Comparison of ENCODE assay signal across 14 mouse cellular contexts in the genomic region with DNA sequence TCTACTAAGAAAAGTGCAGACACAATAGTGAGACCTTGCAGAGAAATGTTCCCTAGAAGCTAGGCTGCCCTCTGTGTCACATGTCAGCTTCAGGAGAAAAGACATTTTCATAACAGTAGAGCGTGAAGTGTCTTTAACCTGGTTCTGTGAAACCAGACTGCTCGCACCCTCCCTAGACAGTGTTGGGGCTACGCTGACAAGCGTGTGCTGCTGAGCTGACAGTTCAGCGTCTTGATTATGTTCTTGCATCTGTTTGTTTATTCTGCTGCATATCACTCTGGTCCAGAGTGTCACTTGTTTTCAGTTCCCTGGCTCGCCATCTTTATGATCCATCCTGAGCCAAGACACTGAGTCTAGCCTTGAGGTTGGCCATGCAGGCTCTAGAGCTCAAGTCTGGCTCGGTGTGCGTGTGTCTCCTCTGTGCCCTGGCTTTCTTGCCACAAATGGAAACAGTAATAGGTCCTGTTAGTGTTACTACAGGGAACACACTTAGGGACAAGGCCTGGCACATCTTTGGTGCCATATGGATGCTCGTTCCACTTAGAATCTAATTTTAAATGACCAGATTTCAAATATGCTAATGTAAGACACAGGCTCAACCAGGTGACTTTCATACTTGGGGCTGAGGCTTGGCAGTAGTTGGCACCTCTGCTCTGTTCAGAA. TPM values are rescaled to one million over a fixed set of nuclear protein-coding genes. Genes with fewer than 3 reads are reported as not detected.
A peak's percentile ranks its signal among the peaks of the same experiment; 100 is the strongest.
DNase-seq lines count a peak whose midpoint lies in the region; ATAC-seq lines count a peak whose summit lies in the region.
"Had no signal": no experiment of that assay in that cellular context is flagged by ENCODE, and none has a peak within 500 bp of the region (broad histone marks: within the 10 kb centered on the region; RNA-seq: fewer than 3 reads in every experiment).

No protein-coding gene starts in this region.

- ATAC-seq in heart, embryonic 11.5 days (replicated peaks; ENCODE audit: insufficient number of reproducible peaks, low FRiP score, low TSS enrichment) = no peak
- ATAC-seq in lung, embryonic 16.5 days (ENCODE audit: low read depth) = peak; percentile 64; the same call in 1 of the 2 replicates

- H3K9ac ChIP-seq in heart, embryonic 11.5 days (ENCODE audit: low read depth, low read length) = no peak overlapping the region
- H3K9ac ChIP-seq in lung, embryonic 16.5 days (ENCODE audit: low read length) = no peak overlapping the region
- H3K9ac ChIP-seq: embryonic facial prominence, embryonic 15.5 days; heart, embryonic 13.5 days; neural tube, embryonic 13.5 days had no signal

- H3K4me2 ChIP-seq in heart, embryonic 11.5 days = no peak overlapping the region
- H3K4me2 ChIP-seq in lung, embryonic 16.5 days (ENCODE audit: low read depth, low read length) = no peak overlapping the region
- H3K4me2 ChIP-seq: embryonic facial prominence, embryonic 15.5 days; heart, embryonic 13.5 days; neural tube, embryonic 13.5 days had no signal

- peak; percentile 66 for DNase-seq in heart, adult 11 months
- no peak for DNase-seq in lung, postnatal 36 days
- DNase-seq in cerebellum, adult 18-20 months = peak; percentile 73 to 76
- peak; percentile 65 to 70 for DNase-seq in cerebellum, postnatal 25 days
- no peak for DNase-seq in spleen, postnatal 10 days (ENCODE audit: low spot score in 2 of 2)
- no peak for DNase-seq in kidney, postnatal 14 days
- DNase-seq: heart, postnatal 4 days; thymus, postnatal 25 days had no signal

- no peaks in the 10 kb centered on the region for H3K4me1 ChIP-seq in heart, embryonic 11.5 days (ENCODE audit: control insufficient read depth, insufficient read depth, low read length)
- H3K4me1 ChIP-seq in lung, embryonic 16.5 days (replicated peaks; ENCODE audit: control insufficient read depth, insufficient read depth, low read length) = no peaks in the 10 kb centered on the region
- H3K4me1 ChIP-seq: embryonic facial prominence, embryonic 15.5 days; heart, embryonic 13.5 days; neural tube, embryonic 13.5 days had no signal

- H3K27me3 ChIP-seq in heart, embryonic 11.5 days (ENCODE audit: control insufficient read depth, insufficient read depth, low read length) = no peaks in the 10 kb centered on the region
- H3K27me3 ChIP-seq in lung, embryonic 16.5 days (ENCODE audit: control insufficient read depth, insufficient read depth, low read depth, low read length) = no peaks in the 10 kb centered on the region
- H3K27me3 ChIP-seq: embryonic facial prominence, embryonic 15.5 days; heart, embryonic 13.5 days; neural tube, embryonic 13.5 days had no signal

- 75% methylated on average over 9 of the region's 9 CpGs for WGBS in heart, embryonic 11.5 days (ENCODE audit: insufficient replicate concordance)
- 63% methylated on average over 9 of the region's 9 CpGs for WGBS in lung, embryonic 16.5 days

- no peaks in the 10 kb centered on the region for H3K36me3 ChIP-seq in heart, embryonic 11.5 days (ENCODE audit: control insufficient read depth, insufficient read depth, low read length)
- H3K36me3 ChIP-seq in lung, embryonic 16.5 days (ENCODE audit: control insufficient read depth, insufficient read depth, low read length) = no peaks in the 10 kb centered on the region
- H3K36me3 ChIP-seq: embryonic facial prominence, embryonic 15.5 days; heart, embryonic 13.5 days; neural tube, embryonic 13.5 days had no signal

- no peak overlapping the region for H3K27ac ChIP-seq in heart, embryonic 11.5 days (ENCODE audit: low read depth, low read length)
- no peak overlapping the region for H3K27ac ChIP-seq in lung, embryonic 16.5 days (ENCODE audit: low read length)
- H3K27ac ChIP-seq: embryonic facial prominence, embryonic 15.5 days; heart, embryonic 13.5 days; neural tube, embryonic 13.5 days; stomach, postnatal 0 days had no signal

- H3K9me3 ChIP-seq in heart, embryonic 11.5 days (replicated peaks; ENCODE audit: control insufficient read depth, low read length) = no peaks in the 10 kb centered on the region
- H3K9me3 ChIP-seq in lung, embryonic 16.5 days (ENCODE audit: control insufficient read depth, low read length) = 0 out of 2 replicates have a peak, but pooled peaks cover under 1% of the 10 kb centered on the region
- H3K9me3 ChIP-seq: embryonic facial prominence, embryonic 15.5 days; heart, embryonic 13.5 days; neural tube, embryonic 13.5 days had no signal

- no peak overlapping the region for H3K4me3 ChIP-seq in heart, embryonic 11.5 days (ENCODE audit: low read depth, low read length)
- H3K4me3 ChIP-seq in lung, embryonic 16.5 days (ENCODE audit: low read length) = no peak overlapping the region
- H3K4me3 ChIP-seq: embryonic facial prominence, embryonic 15.5 days; heart, embryonic 13.5 days; neural tube, embryonic 13.5 days had no signal

RNA-seq across cellular contexts. Expression of gene Hivep3, which starts 28.0 kb away (rescaled TPM):
- polyA plus RNA-seq in heart, embryonic 11.5 days (2014; fragmentation: Nextera tagmentation; extraction: Ambion mirVana) = 4.8 and 6.7 TPM in 2 replicates
- 27.9 and 30.3 TPM in 2 replicates for polyA plus RNA-seq in lung, embryonic 16.5 days (2015; fragmentation: Nextera tagmentation; extraction: Ambion mirVana)

Comparison
In these comparisons a context has a peak if more than half of its experiments do, and no peak if none do; other contexts are left out.
1. DNase-seq: peak in heart, adult 11 months (single experiment), cerebellum, adult 18-20 months (2 of 2) and cerebellum, postnatal 25 days (2 of 2); none in lung, postnatal 36 days (single experiment), spleen, postnatal 10 days (0 of 2) and kidney, postnatal 14 days (single experiment).